ENCODE assay signal across 13 mouse cellular contexts in the genomic region with DNA sequence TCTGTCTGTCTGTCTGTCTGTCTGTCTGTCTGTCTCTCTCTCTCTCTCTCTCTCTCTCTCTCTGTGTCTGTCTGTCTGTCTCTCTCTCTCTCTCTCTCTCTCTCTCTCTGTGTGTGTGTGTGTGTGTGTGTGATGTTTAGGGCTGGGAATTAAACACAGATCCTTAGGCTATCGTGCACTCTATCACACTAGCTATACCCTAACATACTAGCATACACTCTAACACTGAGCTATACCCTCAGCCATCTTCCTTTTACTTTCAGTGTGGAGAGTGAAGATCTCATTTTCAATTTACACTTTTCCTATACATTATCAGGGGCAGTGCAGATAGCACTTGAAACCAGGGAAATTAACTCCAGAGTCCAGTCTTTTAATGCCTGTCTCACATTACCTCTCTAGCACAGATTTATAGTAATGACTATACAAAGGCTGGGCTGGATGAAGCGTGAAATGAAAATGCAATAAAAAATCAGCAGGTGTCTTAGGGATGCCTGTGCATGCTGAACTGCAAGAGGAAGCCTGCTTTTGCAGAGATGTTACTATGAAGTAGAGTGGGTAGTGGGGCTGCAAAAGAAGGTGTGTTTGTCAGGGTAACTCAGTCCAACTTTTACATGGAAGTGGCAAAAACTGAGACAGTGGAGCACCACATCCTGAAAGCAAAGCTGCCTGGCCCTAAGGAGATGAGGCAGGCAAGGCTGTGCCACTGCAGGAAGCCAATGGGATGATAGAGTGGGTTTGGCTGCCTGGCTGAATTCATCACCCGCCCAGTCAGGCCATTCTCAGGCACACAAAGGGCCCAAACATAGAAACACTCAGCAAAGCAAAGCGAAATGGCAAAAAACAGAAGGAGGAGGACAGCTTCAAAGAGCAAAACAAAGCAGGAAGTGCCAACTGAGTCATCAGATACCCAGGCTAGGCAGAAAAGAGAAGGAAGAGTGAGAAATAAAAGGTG. TPM values are rescaled to one million over a fixed set of nuclear protein-coding genes. Genes with fewer than 3 reads are reported as not detected.
DNase-seq lines count a peak whose midpoint lies in the region; ATAC-seq and TF ChIP-seq lines count a peak whose summit lies in the region.
"Had no signal": no experiment of that assay in that cellular context is flagged by ENCODE, and none has a peak within 500 bp of the region (broad histone marks: within the 10 kb centered on the region; RNA-seq: fewer than 3 reads in every experiment).

No protein-coding gene starts in this region.

- no peak for DNase-seq in kidney, postnatal 14 days
- no peak for DNase-seq in ovary, postnatal 14 days (ENCODE audit: low spot score)
- DNase-seq in gastrocnemius, adult 18-20 months (ENCODE audit: low spot score) = no peak
- DNase-seq: adrenal gland, postnatal 25 days; thymus, postnatal 14 days had no signal

- no peaks in the 10 kb centered on the region for H3K27me3 ChIP-seq in kidney, embryonic 14.5 days (ENCODE audit: control insufficient read depth, insufficient read depth, low read length)
- H3K27me3 ChIP-seq in midbrain, embryonic 15.5 days (replicated peaks) = no peaks in the 10 kb centered on the region
- no peaks in the 10 kb centered on the region for H3K27me3 ChIP-seq in midbrain, embryonic 13.5 days
- no peaks in the 10 kb centered on the region for H3K27me3 ChIP-seq in hindbrain, embryonic 13.5 days
- H3K27me3 ChIP-seq: liver, embryonic 15.5 days had no signal

- no peak overlapping the region for H3K27ac ChIP-seq in kidney, embryonic 14.5 days (ENCODE audit: low read depth, low read length)
- 0 out of 2 replicates have a peak overlapping the region, but pooled peaks have one; percentile 25 for H3K27ac ChIP-seq in midbrain, embryonic 15.5 days
- H3K27ac ChIP-seq in midbrain, embryonic 13.5 days = no peak overlapping the region
- H3K27ac ChIP-seq in hindbrain, embryonic 13.5 days = peak overlapping the region; percentile 60
- peak overlapping the region; percentile 84 for H3K27ac ChIP-seq in olfactory bulb, adult 2 months (ENCODE audit: insufficient read depth, low read depth, low read length)
- H3K27ac ChIP-seq: liver, embryonic 15.5 days had no signal

- H3K9ac ChIP-seq in kidney, embryonic 14.5 days (ENCODE audit: low read depth, low read length) = no peak overlapping the region
- H3K9ac ChIP-seq in midbrain, embryonic 15.5 days = no peak overlapping the region
- H3K9ac ChIP-seq in midbrain, embryonic 13.5 days (replicated peaks) = no peak overlapping the region
- H3K9ac ChIP-seq in hindbrain, embryonic 13.5 days = no peak overlapping the region
- H3K9ac ChIP-seq: liver, embryonic 15.5 days had no signal

- H3K4me1 ChIP-seq in kidney, embryonic 14.5 days (ENCODE audit: control insufficient read depth, insufficient read depth, low read length) = no peaks in the 10 kb centered on the region
- H3K4me1 ChIP-seq in midbrain, embryonic 15.5 days = no peaks in the 10 kb centered on the region
- H3K4me1 ChIP-seq in midbrain, embryonic 13.5 days (replicated peaks) = no peaks in the 10 kb centered on the region
- H3K4me1 ChIP-seq in hindbrain, embryonic 13.5 days (replicated peaks) = peaks cover 13% of the 10 kb centered on the region
- H3K4me1 ChIP-seq in olfactory bulb, adult 2 months (ENCODE audit: control insufficient read depth, insufficient read depth, low read length) = peaks cover 6% of the 10 kb centered on the region; the same call in 1 of the 2 replicates
- H3K4me1 ChIP-seq: liver, embryonic 15.5 days had no signal

- no peaks in the 10 kb centered on the region for H3K36me3 ChIP-seq in kidney, embryonic 14.5 days (ENCODE audit: control insufficient read depth, insufficient read depth, low read length)
- H3K36me3 ChIP-seq in midbrain, embryonic 15.5 days (replicated peaks) = peaks cover 78% of the 10 kb centered on the region
- peaks cover 96% of the 10 kb centered on the region for H3K36me3 ChIP-seq in midbrain, embryonic 13.5 days
- peaks cover 92% of the 10 kb centered on the region for H3K36me3 ChIP-seq in hindbrain, embryonic 13.5 days
- H3K36me3 ChIP-seq: liver, embryonic 15.5 days had no signal

- no peak overlapping the region for H3K4me3 ChIP-seq in kidney, embryonic 14.5 days (ENCODE audit: low read length)
- H3K4me3 ChIP-seq in midbrain, embryonic 15.5 days = no peak overlapping the region
- H3K4me3 ChIP-seq in midbrain, embryonic 13.5 days (replicated peaks) = no peak overlapping the region
- no peak overlapping the region for H3K4me3 ChIP-seq in hindbrain, embryonic 13.5 days
- H3K4me3 ChIP-seq in olfactory bulb, adult 2 months (ENCODE audit: insufficient read depth, low read depth, low read length) = no peak overlapping the region
- H3K4me3 ChIP-seq: liver, embryonic 15.5 days had no signal

- ATAC-seq in kidney, embryonic 14.5 days (ENCODE audit: low FRiP score, low TSS enrichment) = peak; percentile 60
- ATAC-seq in midbrain, embryonic 15.5 days (replicated peaks) = no peak
- no peak for ATAC-seq in midbrain, embryonic 13.5 days
- ATAC-seq in hindbrain, embryonic 13.5 days (ENCODE audit: low FRiP score) = peak; percentile 69
- ATAC-seq: forebrain, embryonic 16.5 days had no signal

- TF ChIP-seq POLR2A in olfactory bulb, adult 2 months (IDR thresholded peaks at IDR 0.05; ENCODE audit: insufficient read depth, low read depth, low read length) = no peak

- no peak overlapping the region for H3K4me2 ChIP-seq in kidney, embryonic 14.5 days (replicated peaks; ENCODE audit: low read depth, low read length)
- H3K4me2 ChIP-seq in midbrain, embryonic 15.5 days = no peak overlapping the region
- H3K4me2 ChIP-seq in midbrain, embryonic 13.5 days (replicated peaks) = no peak overlapping the region
- H3K4me2 ChIP-seq in hindbrain, embryonic 13.5 days = no peak overlapping the region
- H3K4me2 ChIP-seq: liver, embryonic 15.5 days had no signal

- WGBS in kidney, embryonic 14.5 days = 34% methylated on average over 4 of the region's 4 CpGs
- WGBS in midbrain, embryonic 15.5 days = 46% methylated on average over 4 of the region's 4 CpGs
- WGBS in midbrain, embryonic 13.5 days = 53% methylated on average over 4 of the region's 4 CpGs
- 33% methylated on average over 4 of the region's 4 CpGs for WGBS in hindbrain, embryonic 13.5 days
- 29% methylated on average over 4 of the region's 4 CpGs for WGBS in olfactory bulb, adult 2 months

- H3K9me3 ChIP-seq in kidney, embryonic 14.5 days (ENCODE audit: control insufficient read depth, low read length) = no peaks in the 10 kb centered on the region
- H3K9me3 ChIP-seq in midbrain, embryonic 15.5 days = no peaks in the 10 kb centered on the region
- no peaks in the 10 kb centered on the region for H3K9me3 ChIP-seq in midbrain, embryonic 13.5 days
- H3K9me3 ChIP-seq in hindbrain, embryonic 13.5 days = no peaks in the 10 kb centered on the region
- H3K9me3 ChIP-seq: liver, embryonic 15.5 days had no signal

- TF ChIP-seq CTCF in olfactory bulb, adult 2 months (IDR thresholded peaks at IDR 0.05; ENCODE audit: insufficient read depth, low read depth, low read length) = no peak

RNA-seq across cellular contexts. Expression of gene Fez1, which starts 43.5 kb away (rescaled TPM):
- 5.4 and 5.5 TPM in 2 replicates for polyA plus RNA-seq in kidney, embryonic 14.5 days (2014; fragmentation: Nextera tagmentation; extraction: Ambion mirVana)
- polyA plus RNA-seq in midbrain, embryonic 15.5 days (2015; fragmentation: Nextera tagmentation; extraction: Ambion mirVana) = 586 and 588 TPM in 2 replicates
- polyA plus RNA-seq in midbrain, embryonic 13.5 days (2015; fragmentation: Nextera tagmentation; extraction: Ambion mirVana) = 624 and 647 TPM in 2 replicates
- 612 and 624 TPM in 2 replicates for polyA plus RNA-seq in hindbrain, embryonic 13.5 days (2015; fragmentation: Nextera tagmentation; extraction: Ambion mirVana)
- not detected in 2 replicates for polyA plus RNA-seq in olfactory bulb, adult 2 months (2012; ENCODE audit: insufficient read depth, insufficient read length, low replicate concordance, missing spikeins)
- 1 to 10 TPM; 4.0 to 7.0 TPM for total RNA-seq in gastrocnemius, adult 18-20 months (2021)
- total RNA-seq: megakaryocyte progenitor cell, adult 5-6 weeks had no signal

Comparison
In these comparisons a context has a peak if more than half of its experiments do, and no peak if none do; other contexts are left out.
1. H3K27ac ChIP-seq: peak in midbrain, embryonic 15.5 days (single experiment), hindbrain, embryonic 13.5 days (single experiment) and olfactory bulb, adult 2 months (single experiment); none in kidney, embryonic 14.5 days (single experiment) and midbrain, embryonic 13.5 days (single experiment).
2. ATAC-seq: peak in kidney, embryonic 14.5 days (single experiment) and hindbrain, embryonic 13.5 days (single experiment); none in midbrain, embryonic 15.5 days (single experiment) and midbrain, embryonic 13.5 days (single experiment).
3. RNA of gene Fez1, which starts 43.5 kb away (polyA plus RNA-seq): 624 to 647 TPM in midbrain, embryonic 13.5 days, 612 to 624 TPM in hindbrain, embryonic 13.5 days, 586 to 588 TPM in midbrain, embryonic 15.5 days and not detected in olfactory bulb, adult 2 months; 5.4 to 5.5 TPM in kidney, embryonic 14.5 days; every median in the first group is over 10 times any median in the second.